Mouse (Mus musculus) frontal cortex, postnatal 25 days (tissue): ENCODE measurements around the gene Klra1.
"Not testable (repeated sequence)": the region's sequence is repeated elsewhere in the genome, so short reads cannot be mapped to it uniquely, and the experiment has no call there.

Experiments used
- DNase-seq, 2 experiments: peaks; one replicate each; pipeline ENCODE4 v3.0.0; 2022; ENCODE audit warnings: low spot score in 2 of 2

The Klra1 gene

DNA sequence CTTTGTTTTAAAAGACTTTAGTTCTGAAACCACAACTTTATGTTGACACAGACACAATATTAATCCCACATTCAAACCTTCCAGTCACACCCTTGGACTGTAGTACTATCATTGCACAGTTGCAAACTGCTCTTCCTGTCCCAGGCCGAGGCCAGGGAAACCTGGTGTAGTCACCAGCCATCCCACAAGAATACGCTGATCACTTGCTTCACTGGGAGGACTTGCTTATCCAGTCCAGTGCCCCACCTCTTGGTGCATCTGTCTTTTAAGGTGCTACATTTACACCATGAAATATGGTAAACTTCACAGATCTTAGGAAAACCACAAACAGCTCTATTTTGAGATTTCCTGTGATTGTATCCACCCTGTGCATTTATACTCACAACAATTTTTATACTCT is at the start of gene Klra1:
Gene Klra1 (minus strand): TSS at position 125 of the 400 bp plus-strand sequence.
- DNase-seq: no peak

DNA sequence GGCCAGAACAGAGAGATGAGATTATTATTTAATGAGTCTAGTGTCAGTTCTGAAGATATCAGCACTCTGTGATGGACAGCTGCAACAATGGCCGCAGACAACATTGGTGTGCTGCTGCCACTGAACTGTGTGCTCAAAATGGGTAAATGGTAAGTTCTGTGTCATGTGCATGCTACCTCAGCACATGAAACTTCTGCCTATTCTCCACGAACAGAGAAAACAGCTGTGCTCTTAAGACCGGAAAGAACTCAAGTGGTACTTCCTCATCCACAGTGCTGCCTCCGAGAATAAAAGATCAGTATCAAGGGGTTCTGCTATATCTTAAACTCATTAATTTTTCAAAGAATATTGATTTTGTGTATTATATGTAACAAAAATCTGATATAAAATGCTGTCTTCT is 42.8 kb upstream of the Klra1 start:
- DNase-seq: no peak

DNA sequence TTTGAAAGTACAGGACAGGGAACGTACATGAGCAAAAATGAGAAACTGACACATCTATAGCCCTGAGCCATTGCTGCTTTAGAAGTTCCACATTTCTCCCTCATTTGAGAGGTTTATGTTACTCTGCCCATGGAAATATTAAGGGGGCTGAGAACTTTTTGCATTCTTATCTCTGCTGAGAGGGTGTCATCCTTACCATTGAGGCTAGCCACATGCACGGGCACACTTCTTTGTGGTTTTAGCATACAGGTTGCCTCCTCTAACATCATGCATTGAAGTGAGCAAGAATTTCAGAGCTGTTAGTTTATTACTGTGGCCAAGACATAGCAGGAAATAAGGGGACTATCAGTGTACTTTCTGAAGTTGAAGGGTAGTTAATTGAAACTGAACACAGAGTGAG is 32.5 kb upstream of the Klra1 start:
- no peak for DNase-seq

DNA sequence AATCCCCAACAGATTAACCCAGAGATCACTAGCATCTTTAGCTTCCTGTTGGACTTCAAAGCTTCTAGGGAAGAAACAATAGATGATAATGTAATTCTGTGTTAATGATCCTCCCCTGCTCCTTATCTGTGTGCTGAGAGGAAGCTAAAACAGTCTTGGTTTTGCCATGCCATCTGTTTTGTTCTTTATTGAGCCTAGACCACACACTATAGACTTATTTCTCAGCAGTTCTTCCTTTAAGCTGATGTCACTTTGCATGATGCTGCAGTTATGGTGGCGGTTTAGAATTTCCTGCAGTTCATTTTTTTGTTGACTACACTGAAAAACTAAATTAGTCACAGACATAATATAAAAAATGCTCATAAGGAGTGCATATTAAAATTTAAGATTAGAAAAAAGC is 18.2 kb upstream of the Klra1 start:
- no peak for DNase-seq

DNA sequence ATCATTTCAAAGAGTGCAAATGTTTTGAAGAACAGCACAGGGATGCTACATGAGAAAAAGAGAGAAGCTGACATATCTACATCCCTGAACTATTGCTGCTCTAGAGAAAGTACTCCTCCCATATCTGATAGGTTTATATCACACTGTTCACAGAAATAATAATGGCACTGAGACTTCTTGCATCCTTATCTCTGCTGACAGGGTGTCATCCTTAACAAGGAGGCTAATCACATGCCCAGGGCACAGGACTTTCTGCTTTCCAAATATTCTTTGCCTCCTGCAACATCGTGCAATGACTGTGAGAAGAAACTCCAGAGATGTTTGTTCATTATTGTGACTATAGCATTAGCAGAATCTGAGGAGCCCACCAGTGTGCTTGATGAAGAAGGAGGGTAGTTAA is 871 bp downstream of the Klra1 start:
- DNase-seq: no peak

DNA sequence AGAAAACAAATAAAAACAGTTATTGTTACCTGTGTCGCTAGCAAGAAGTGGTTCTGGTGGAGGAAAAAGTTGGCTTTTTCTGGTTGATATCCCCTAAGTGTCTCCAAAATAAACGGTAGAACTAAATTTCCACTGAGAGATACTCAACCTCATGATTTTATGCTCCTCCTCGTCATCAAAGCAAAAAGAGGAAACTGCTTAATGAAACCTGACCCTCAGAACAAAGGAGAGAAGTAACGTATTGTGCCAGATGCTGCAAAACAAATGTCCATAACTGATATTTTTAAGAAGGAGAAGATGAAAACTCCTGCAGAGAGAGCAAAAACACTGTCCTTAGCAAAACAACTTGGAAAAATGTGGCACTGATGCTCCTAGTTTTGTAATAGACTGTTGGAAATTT is 4.3 kb downstream of the Klra1 start:
- DNase-seq: no peak

DNA sequence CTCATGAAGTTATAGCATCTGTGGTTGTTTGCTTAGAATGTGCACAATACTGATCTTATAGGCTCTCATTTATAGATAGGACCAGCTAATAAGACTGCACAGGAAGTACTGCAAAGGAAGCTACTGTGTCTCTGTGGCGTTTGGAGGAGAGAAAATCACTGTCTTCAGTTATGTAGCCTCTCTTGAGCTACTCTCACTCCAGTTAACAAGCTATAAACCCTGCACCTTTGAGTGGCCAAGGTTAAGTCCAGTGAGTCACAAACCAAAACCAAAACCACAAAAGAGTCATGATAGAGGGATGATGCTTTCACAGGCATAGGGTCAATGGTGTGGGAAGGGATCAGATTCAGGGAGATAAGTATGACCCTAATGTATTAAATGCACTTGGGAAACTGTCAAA is 41.3 kb downstream of the Klra1 start:
- not testable (repeated sequence) for DNase-seq

DNA sequence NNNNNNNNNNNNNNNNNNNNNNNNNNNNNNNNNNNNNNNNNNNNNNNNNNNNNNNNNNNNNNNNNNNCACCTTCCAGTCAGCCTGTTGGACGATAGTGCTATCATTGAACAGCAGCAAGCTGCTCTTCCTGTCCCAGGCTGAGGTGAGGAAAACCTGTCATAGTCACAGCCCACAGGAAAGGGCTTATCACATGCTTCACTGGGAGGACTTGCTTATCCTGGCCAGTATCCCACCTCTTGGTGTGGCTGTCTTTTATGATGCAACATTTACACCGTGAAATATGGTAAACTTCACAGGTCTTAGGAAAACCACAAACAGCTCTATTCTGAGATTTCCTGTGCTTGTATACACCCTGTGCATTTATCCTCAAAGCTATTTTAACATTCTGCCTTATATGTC is 44.7 kb downstream of the Klra1 start:
- not testable (repeated sequence) for DNase-seq

DNA sequence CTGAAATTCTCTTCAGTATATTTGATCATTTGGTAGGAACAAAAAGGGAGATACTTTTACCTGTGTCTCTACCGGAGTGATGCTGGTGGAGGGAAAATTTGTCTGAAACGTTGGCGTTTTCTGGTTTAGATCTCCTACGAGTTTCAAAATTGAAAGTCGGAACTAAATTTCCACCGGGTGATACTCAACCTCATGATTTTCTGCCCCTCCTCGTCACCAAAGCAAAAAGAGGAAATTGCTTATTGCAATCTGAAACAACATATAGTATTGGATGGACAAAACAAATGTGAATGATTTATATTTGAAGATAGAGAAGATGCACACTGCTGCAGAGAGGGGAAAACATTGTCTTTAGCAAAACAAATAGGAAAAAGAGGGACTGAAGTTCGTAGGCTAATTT is 49.3 kb downstream of the Klra1 start, which contains the start of gene Klra3:
Gene Klra3 (minus strand): TSS at position 164 of the 400 bp plus-strand sequence.
- no peak for DNase-seq
